Mouse (Mus musculus): ENCODE results near the gene Kcnh7.

The Kcnh7 gene

DNA sequence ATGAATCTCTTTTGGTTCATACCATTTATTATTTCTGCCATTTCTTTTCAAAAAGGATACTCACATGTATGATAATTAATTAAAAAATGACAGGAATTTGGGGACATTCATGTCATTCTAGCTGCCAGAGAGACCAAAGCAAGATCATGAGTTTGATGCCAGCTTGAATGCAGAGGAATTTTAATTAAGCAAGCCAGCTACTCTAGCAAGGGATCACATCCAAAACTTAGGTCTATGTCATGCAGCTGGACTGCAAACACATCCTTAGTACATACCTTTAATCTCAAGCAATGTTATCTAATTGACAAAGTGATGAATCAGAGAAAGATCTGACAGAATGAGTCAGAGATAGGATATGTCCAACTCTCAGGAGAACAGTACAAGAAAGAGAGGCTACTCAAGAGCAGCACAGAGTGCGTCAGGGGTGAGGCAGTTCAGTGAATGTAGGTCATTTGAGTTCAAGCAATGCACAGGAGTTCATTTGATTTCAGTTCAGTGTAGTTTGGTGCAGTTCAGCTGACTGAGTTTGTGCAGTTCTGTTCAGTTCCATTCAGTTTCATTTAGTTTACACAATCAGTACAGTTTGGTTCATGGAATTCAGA, 248.7 kb downstream of the Kcnh7 start:
- DNase-seq (ENCODE audit: low read depth): no peak

GRCm38 (mm10) chr2:62928494-62928893, 255.6 kb downstream of the Kcnh7 start:
- no peak for DNase-seq (ENCODE audit: low read depth)

DNA sequence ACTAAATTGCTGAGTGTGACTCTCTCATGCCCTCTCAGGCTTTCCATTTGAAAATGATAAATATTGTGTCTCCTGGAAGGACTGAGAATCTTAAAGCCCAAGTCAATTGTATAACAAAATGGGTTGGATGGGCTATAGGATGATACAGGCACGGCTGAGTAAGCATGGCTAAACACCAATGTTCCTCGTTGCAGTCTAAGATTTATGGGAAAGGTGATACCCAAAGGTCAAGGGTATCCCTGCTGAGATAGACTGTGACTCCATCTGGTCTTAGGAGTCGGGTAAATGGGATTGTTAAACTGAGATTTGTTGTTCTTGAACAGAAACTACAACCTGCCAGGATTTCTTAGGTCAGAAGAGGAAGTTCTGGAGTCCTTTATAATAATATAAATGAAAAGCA, 256.0 kb downstream of the Kcnh7 start:
- no peak for DNase-seq (ENCODE audit: low read depth)

GRCm38 (mm10) chr2:62923803-62924202, 260.3 kb downstream of the Kcnh7 start:
- DNase-seq (ENCODE audit: low read depth): no peak

GRCm38 (mm10) chr2:62907688-62908087, 276.4 kb downstream of the Kcnh7 start:
- no peak for DNase-seq (ENCODE audit: low read depth)

DNA sequence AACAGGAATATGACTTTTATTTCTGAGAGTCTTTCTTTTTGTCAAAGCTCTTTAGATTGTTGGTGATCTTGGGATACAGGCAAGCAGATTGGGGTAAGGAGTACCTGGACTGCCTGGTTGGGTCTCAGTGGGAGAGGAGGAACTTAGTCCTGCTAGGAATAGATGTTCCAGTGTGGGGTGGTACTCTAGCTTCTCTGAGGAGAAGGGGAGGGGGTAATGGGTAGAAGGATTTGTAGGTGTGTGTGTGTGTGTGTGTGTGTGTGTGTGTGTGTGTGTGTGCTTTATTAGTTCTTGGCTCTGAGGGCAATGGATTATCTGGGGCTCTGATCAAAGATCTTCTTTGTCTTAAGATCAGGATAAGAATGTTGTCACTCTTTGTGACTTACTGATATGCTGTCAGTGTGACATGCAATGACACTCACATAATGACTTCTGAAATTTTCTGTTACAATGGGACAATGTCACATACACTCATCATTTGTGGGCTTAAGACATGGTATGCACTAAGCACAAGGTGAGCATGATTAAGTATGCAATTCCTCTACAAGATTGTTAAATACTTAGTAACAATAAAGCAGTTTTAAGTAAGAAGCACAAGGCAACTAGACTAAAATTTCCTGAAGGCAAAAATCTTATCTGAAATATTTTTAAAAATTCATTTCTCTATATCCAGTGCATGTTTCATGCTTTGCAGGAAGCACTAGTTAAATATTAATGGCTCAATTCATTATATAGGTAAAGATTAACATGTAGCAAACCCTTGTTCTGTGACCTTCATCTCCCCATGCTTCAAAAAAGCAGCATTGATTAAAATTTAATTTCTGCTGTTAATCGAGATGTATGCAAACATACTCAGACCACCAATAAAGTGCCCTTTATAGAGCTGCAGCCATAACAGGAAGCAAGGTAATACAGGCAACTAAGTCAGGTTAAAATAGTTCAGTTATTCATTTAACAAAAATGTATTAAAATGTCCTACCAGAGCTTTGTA, 281.4 kb downstream of the Kcnh7 start:
- DNase-seq (ENCODE audit: low read depth): no peak

GRCm38 (mm10) chr2:62878763-62879162, 305.3 kb downstream of the Kcnh7 start:
- DNase-seq (ENCODE audit: low read depth): no peak

DNA sequence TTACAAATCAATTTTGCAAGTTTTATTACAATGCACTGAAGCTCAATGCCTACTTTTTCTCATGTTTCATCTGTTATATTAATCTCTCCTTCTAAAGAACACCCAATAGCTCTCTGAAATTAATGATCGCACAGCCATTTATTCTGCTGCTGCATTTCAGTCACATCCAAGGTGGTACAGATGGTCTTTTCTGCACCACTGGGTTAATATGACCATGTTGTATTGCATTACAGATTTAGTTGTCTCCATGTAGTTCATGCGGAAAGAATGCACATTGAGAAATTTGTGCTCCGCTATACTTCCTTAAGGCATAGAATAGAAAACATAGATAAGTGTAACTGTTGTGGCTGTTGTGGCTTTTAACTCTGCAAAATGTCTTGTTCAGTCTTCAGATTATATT, 328.7 kb downstream of the Kcnh7 start:
- no peak for DNase-seq (ENCODE audit: low read depth)

DNA sequence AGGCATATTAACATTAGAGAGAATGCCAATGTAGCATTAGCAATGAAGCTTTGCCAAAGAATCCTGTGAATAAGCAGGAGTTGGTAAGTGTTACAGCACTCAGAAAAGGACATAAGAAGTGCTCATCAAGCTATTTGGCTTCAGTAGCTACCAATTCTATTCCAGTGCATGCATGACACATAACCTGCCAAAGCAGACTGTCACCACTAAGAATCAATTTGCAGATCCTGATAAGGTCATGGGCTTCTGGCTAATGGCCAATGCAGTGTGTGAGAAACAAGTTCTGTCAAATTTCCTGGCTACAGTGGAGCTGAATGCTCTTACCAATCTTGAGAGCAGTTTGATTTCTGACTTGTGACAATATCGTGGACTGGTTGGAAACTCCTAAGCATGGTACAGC, 341.5 kb downstream of the Kcnh7 start:
- no peak for DNase-seq (ENCODE audit: low read depth)

DNA sequence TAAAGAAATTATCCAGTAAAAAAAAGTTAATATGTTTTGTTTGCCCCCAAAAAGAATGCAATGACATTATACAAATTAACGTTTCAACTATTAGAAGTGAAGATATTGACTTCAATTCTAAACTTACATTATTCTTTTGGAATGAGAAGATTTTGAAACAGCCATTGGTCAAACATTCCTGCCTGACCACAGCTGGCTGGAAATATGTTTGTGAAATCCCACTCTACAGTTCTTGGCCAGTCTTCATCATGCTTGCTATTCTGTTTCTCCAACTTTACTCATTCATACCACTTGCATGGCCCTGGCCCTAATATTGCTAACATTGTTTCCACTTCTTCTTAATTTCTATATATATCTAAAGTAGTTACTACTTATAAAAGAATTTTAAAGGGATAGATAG, 349.8 kb downstream of the Kcnh7 start:
- no peak for DNase-seq (ENCODE audit: low read depth)

DNA sequence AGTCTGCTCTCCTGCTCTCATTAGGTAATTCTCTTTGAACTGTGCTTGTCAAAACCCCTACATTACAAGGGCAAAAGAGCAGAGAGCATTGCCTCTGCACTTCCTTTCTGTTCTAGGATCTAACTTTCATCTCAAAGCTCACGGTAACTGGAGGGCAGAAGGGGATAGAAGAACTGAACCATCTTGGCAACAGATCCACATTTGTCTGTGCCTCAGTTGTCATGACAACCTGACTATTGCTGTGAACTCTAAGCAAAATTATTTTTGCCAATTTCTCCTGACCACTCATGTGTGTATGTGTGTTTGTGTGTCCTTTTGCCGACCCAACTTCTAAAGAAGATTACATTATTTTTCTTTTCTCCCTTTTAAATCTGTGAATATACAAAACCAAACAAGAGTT, 364.9 kb downstream of the Kcnh7 start:
- no peak for DNase-seq (ENCODE audit: low read depth)

GRCm38 (mm10) chr2:62816016-62816415, 368.1 kb downstream of the Kcnh7 start:
- DNase-seq (ENCODE audit: low read depth): no peak

GRCm38 (mm10) chr2:62808813-62809212, 375.3 kb downstream of the Kcnh7 start:
- DNase-seq (ENCODE audit: low read depth): no peak

- DNase-seq (ENCODE audit: low read depth): no peak
These were observed 376.6 kb downstream of the Kcnh7 start for GRCm38 (mm10) chr2:62807476-62807882.

DNA sequence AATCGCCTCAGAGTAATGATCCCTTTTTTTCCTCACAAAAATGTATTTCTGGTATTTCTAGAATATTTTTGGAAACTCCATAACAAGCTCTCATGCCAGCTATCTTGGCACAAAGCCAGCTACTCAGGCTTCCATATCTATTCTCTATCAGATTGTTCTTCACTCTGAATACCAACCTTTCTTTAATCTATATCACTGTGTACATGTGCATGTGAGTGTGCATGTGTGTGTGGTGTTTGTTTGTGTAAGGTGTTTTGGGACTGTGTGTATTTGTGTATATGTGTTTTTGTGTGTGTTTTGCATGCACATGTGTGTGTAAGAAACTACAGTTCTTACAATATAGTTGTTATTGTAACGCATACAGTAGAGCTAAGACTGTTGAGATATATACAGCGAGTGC, 377.2 kb downstream of the Kcnh7 start:
- no peak for DNase-seq (ENCODE audit: low read depth)

GRCm38 (mm10) chr2:62804030-62804429, 380.1 kb downstream of the Kcnh7 start:
- DNase-seq (ENCODE audit: low read depth): no peak

DNA sequence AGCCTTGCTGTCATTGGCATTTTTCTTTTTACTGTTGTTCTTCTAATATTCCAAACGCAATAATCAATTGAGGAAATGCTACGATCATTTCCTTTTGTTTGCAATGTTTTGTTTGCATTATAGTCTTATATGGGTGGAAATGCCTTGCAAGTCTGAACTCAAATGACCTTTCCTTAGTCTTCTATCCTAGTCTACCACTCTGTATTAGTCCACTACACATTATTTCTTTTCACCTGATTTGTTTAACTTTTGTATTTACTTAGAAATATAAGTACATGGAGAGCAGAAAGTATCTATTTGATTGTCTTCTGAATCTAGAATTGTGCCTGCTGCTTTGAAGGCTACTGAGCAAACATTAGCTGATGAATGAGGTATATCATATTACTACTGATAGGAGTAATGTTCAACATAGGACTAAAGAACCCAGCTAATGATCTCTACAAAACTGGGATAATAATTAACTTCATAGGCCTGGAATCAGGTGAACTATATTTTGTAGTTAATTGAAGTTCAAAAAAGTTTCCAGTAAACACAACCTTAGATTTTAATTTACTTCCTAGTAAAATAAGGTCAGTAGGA, 399.5 kb downstream of the Kcnh7 start:
- no peak for DNase-seq (ENCODE audit: low read depth)

GRCm38 (mm10) chr2:62746256-62746655, 437.8 kb downstream of the Kcnh7 start:
- no peak for DNase-seq (ENCODE audit: low read depth)

- no peak for DNase-seq (ENCODE audit: low read depth)
These were observed 441.0 kb downstream of the Kcnh7 start for GRCm38 (mm10) chr2:62743098-62743497.

DNA sequence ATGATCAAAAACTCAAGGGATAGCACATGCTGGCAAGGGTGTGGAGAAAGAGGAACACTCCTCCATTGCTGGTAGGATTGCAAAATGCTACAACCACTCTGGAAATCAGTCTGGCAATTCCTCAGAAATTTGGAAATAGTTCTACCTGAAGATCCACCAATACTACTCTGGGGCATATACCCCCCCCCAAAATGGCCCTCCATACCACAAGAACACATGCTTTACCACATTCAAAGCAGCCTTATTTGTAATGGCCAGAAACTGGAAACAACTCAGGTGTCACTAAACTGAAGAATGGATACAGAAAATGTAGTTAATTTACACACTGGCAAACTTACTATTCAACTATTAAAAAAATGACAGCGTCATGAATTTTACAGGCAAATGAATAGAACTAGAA, 453.4 kb downstream of the Kcnh7 start:
- no peak for DNase-seq (ENCODE audit: low read depth)

DNA sequence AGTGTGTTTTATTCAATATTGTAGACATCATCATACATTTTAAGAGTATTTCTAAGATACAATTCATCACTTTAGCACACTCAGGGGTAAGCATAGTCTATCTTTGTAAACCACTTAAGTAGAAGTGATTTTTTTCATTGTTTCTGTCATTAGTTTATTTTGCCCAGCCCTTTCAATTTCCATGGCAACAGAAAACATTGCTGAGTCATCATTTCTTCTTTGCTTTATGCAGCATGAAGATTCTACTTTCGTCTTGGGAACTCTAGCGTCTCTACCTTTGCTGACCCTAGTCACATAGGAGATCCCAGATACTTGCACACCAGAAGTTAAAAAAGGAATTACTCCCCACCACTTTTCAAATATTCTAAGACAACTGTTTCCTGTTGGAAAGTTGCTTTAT, 456.4 kb downstream of the Kcnh7 start:
- no peak for DNase-seq (ENCODE audit: low read depth)

DNA sequence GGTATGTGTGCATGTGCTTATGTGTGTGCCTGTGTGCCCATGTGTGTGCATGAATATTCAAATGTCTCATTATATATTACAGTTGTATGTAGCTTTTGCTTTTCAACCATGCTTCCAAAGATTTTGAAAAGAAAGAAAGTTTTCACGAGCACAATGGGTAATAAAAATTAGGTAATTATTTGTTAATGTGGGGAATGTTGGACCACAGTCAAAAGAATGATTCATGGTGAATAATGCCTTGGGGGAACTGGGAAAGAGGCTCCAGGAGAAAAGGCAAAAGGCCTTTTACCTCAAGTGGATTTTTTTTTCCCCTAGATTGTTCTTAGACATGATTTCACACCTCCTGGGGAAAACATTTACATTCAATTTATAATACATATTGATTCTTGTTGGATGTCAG, 458.1 kb downstream of the Kcnh7 start:
- DNase-seq (ENCODE audit: low read depth): no peak

DNA sequence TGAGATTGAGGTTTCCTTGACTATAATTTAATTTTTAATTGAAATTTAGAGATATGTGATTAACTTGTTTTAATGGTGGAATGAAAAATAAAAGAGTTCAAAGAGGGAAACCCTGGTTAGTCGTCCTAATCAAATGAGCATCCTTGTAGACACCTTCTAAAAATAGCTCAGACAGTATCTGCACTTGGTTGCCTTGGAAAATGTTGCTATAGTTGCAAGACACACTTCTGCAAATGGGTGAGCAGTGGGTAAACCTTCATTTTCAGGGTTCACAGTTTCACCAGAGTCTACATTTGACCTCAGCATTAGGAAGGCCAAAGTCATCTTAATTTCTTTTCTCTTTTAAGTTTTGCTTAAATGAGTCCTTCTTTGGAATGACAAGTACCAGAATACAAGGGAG, 465.7 kb downstream of the Kcnh7 start:
- DNase-seq (ENCODE audit: low read depth): no peak
